Mouse (Mus musculus) thymus, postnatal 4 days (tissue): Measurements from ENCODE around the gene Brinp2.

Source experiments
- DNase-seq: peaks from one replicate; pipeline ENCODE4 v3.0.0; 2021

The Brinp2 gene

DNA sequence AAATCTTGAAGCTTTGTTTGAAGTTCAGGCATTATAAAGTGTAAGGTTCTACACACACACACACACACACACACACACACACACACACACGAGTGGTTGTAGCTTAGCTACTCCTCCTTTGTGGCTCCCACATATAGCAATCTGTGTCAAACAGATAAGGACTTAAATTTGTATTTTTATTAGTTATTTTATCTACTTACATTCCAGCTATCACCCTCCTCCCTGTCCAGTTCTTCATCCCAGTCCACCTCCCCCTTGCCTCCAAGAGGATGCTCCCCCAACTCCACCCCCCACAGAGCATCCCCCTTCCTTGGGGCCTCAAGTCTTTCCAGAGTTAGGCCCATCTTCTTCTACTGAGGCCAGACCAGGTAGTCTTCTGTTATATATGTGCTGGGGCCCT, 137.4 kb downstream of the Brinp2 start:
- no peak for DNase-seq

GRCm38 (mm10) chr1:158218294-158218693, 137.8 kb downstream of the Brinp2 start:
- no peak for DNase-seq

GRCm38 (mm10) chr1:158215581-158215980, 140.5 kb downstream of the Brinp2 start:
- no peak for DNase-seq

DNA sequence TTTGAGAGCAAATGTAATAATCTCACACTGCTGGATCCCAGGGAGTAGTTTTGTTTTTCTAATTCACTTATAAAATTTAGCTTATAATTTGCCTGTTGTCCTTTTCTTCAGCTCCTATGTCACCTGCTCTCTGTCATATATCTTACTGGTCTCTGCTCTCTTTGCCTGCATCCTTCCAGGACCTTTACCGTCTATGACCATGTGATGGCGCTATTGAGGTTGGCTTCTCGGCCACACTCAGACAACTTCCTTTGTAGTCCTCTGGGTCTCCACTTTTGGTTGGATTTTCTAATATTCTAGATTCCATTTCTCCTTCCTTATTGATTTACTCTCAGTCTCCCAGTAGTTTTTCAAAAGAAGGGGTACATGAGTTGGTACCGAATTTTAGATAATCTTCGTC, 141.4 kb downstream of the Brinp2 start:
- DNase-seq, result no peak

GRCm38 (mm10) chr1:158213736-158214135, 142.4 kb downstream of the Brinp2 start:
- no peak for DNase-seq

DNA sequence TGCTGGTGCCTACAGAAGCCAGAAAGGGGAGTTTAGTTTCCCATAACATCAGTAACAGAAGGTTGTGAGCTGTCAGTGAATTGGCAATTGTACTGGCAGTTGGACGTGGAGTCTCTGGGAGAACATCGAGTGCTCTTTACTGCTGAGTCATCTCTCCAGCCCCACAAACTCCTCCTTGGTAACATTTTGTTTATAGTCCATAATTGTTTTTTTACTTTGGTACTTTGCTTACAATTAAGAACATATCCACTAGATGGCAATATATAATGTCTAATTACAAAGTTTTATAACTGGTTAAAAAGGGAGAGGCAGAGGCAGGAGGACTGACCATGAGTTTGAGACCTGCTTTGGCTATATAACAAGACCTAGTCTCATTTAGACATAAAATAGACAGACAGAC, 148.5 kb downstream of the Brinp2 start:
- DNase-seq, result no peak

GRCm38 (mm10) chr1:158202932-158203331, 153.2 kb downstream of the Brinp2 start:
- no peak for DNase-seq
